Mouse (Mus musculus): Measurements from ENCODE around the gene Upk3b. TPM values are rescaled to one million over a fixed set of nuclear protein-coding genes. Genes with fewer than 3 reads are reported as not detected.
A peak's percentile ranks its signal among the peaks of the same experiment; 100 is the strongest.

Gene Upk3b
- polyA plus RNA-seq, 1 experiment = 152 TPM

- no peak for DNase-seq (ENCODE audit: low spot score)
Measured at GRCm38 (mm10) chr5:136073526-136073925, 35.2 kb downstream of the Upk3b start.

GRCm38 (mm10) chr5:136075076-136075475, 36.8 kb downstream of the Upk3b start:
- no peak for DNase-seq (ENCODE audit: low spot score)

- no peak for DNase-seq (ENCODE audit: low spot score)
Measured at GRCm38 (mm10) chr5:136076284-136076683, 38.0 kb downstream of the Upk3b start.

GRCm38 (mm10) chr5:136077001-136077550, 38.8 kb downstream of the Upk3b start:
- no peak for DNase-seq (ENCODE audit: low spot score)

- DNase-seq (ENCODE audit: low spot score) = no peak
Measured at GRCm38 (mm10) chr5:136078136-136078535, 39.8 kb downstream of the Upk3b start.

- DNase-seq (ENCODE audit: low spot score) = no peak
Measured at GRCm38 (mm10) chr5:136082345-136082744, 44.0 kb downstream of the Upk3b start.

- peak; percentile 77 for DNase-seq (ENCODE audit: low spot score)
Measured at GRCm38 (mm10) chr5:136083669-136084107, 45.4 kb downstream of the Upk3b start, which contains the start of gene Rasa4. Gene Rasa4, plus strand, starts transcription at chr5:136083916.

GRCm38 (mm10) chr5:136084144-136084881, 46.0 kb downstream of the Upk3b start:
- DNase-seq (ENCODE audit: low spot score) = no peak

- no peak for DNase-seq (ENCODE audit: low spot score)
Measured at GRCm38 (mm10) chr5:136084891-136085651, 46.8 kb downstream of the Upk3b start.

GRCm38 (mm10) chr5:136086290-136086689, 48.0 kb downstream of the Upk3b start:
- no peak for DNase-seq (ENCODE audit: low spot score)

- DNase-seq (ENCODE audit: low spot score) = no peak
Measured at GRCm38 (mm10) chr5:136088821-136089575, 50.7 kb downstream of the Upk3b start.

GRCm38 (mm10) chr5:136091927-136092326, 53.6 kb downstream of the Upk3b start:
- no peak for DNase-seq (ENCODE audit: low spot score)

GRCm38 (mm10) chr5:136094249-136095010, 56.1 kb downstream of the Upk3b start:
- DNase-seq (ENCODE audit: low spot score) = no peak

- DNase-seq (ENCODE audit: low spot score) = no peak
Measured at GRCm38 (mm10) chr5:136095089-136095488, 56.8 kb downstream of the Upk3b start.

Other genes starting within 250 kb of the Upk3b start
- gene Srrm3, start 231.6 kb upstream of the Upk3b start, polyA plus RNA-seq (2012; rRNA removed) = 0.07 and 0.12 TPM in 2 replicates
- 816 and 846 TPM in 2 replicates for gene Hspb1, start 150.6 kb upstream of the Upk3b start, polyA plus RNA-seq (2012; rRNA removed)
- gene Ywhag, start 103.9 kb upstream of the Upk3b start, polyA plus RNA-seq (2012; rRNA removed) = 54.0 and 76.6 TPM in 2 replicates
- gene Ssc4d, start 64.0 kb upstream of the Upk3b start, polyA plus RNA-seq (2012; rRNA removed) = 3.4 and 4.2 TPM in 2 replicates
- gene Zp3, start 58.4 kb upstream of the Upk3b start, polyA plus RNA-seq (2012; rRNA removed) = not detected in 2 replicates
- 16.8 and 17.3 TPM in 2 replicates for gene Dtx2, start 43.7 kb upstream of the Upk3b start, polyA plus RNA-seq (2012; rRNA removed)
- gene Upk3bl, start 16.0 kb downstream of the Upk3b start, polyA plus RNA-seq (2012; rRNA removed) = 4.5 and 6.1 TPM in 2 replicates
- 10.6 and 16.6 TPM in 2 replicates for gene Rasa4, start 45.4 kb downstream of the Upk3b start, polyA plus RNA-seq (2012; rRNA removed)
- gene Polr2j, start 78.1 kb downstream of the Upk3b start, polyA plus RNA-seq (2012; rRNA removed) = 104 and 141 TPM in 2 replicates
- 20.5 and 22.6 TPM in 2 replicates for gene Lrwd1, start 97.6 kb downstream of the Upk3b start, polyA plus RNA-seq (2012; rRNA removed)
- gene Alkbh4, start 97.7 kb downstream of the Upk3b start, polyA plus RNA-seq (2012; rRNA removed) = 11.2 and 11.3 TPM in 2 replicates
- 9.8 and 10.8 TPM in 2 replicates for gene Orai2, start 132.2 kb downstream of the Upk3b start, polyA plus RNA-seq (2012; rRNA removed)
- 20.8 and 23.3 TPM in 2 replicates for gene Prkrip1, start 160.5 kb downstream of the Upk3b start, polyA plus RNA-seq (2012; rRNA removed)
- 1.8 and 2.2 TPM in 2 replicates for gene Sh2b2, start 208.1 kb downstream of the Upk3b start, polyA plus RNA-seq (2012; rRNA removed)

Measured in urinary bladder, adult 2 months (tissue).